Mouse (Mus musculus) CH12.LX (cell line): ENCODE results near the gene Utp14a.

Source experiments
- CTCF ChIP-seq, 2 experiments: IDR thresholded peaks in 1 of 2; conservative IDR thresholded peaks in 1 of 2; 2 replicates each; pipeline ENCODE4 v1.5.1; 2011 to 2012; ENCODE audit warnings: low read depth in 2 of 2, low read length in 2 of 2, improper control_type of control experiment in 1 of 2, inconsistent platforms in 1 of 2, mild to moderate bottlenecking in 1 of 2, moderate library complexity in 1 of 2
- ELF1 ChIP-seq: IDR thresholded peaks from 2 replicates; pipeline ENCODE4 v1.6.1; 2014; ENCODE audit warnings: low read depth, mild to moderate bottlenecking, inconsistent platforms, low read length, improper control_type of control experiment
- EP300 ChIP-seq: IDR thresholded peaks from 2 replicates; pipeline ENCODE4 v1.6.1; 2011; ENCODE audit warnings: low read length, improper control_type of control experiment
- ETS1 ChIP-seq: conservative IDR thresholded peaks from 2 replicates; pipeline ENCODE4 v1.6.1; 2012; ENCODE audit warnings: low read depth, mild to moderate bottlenecking, inconsistent platforms, low read length, improper control_type of control experiment, moderate library complexity
- NELFE ChIP-seq: IDR thresholded peaks from 2 replicates; pipeline ENCODE4 v1.6.1; 2011; ENCODE audit warnings: low read depth, low read length, improper control_type of control experiment
- PAX5 ChIP-seq: IDR thresholded peaks from 2 replicates; pipeline ENCODE4 v1.6.1; 2012; ENCODE audit warnings: low read length, inconsistent platforms, mixed read lengths
- POLR2A ChIP-seq: IDR thresholded peaks from 2 replicates; pipeline ENCODE4 v1.6.1; 2011; ENCODE audit warnings: low read depth, mild to moderate bottlenecking, improper control_type of control experiment, low read length
- RCOR1 ChIP-seq: conservative IDR thresholded peaks from 2 replicates; pipeline ENCODE4 v1.6.1; 2012; ENCODE audit warnings: low read depth, mild to moderate bottlenecking, inconsistent platforms, low read length, improper control_type of control experiment
- SIN3A ChIP-seq: IDR thresholded peaks from 2 replicates; pipeline ENCODE4 v1.6.1; 2012; ENCODE audit warnings: low read length, improper control_type of control experiment, inconsistent platforms
- ZC3H11A ChIP-seq: IDR thresholded peaks from 2 replicates; pipeline ENCODE4 v1.6.1; 2012; ENCODE audit warnings: low read depth, mild to moderate bottlenecking, inconsistent platforms, low read length, improper control_type of control experiment

DNA sequence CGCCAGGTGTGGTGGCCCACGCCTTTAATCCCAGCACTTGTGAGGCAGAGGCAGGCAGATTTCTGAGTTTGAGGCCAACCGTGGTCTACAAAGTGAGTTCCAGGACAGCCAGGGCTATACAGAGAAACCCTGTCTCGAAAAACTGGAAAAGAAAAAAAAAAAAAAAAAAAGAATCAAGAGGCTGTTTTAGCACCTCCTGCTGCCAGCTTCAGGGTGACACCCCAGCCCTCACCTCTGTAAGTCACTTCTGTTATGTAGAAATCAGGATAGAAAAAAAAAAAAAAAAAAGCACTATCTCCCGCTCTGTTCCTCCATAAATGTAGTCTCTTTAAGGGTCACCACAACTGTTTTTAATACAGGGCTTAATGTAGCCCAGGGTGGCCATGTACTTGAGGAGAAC lies 37.2 kb upstream of the Utp14a start:
- TF ChIP-seq ELF1 (no peak), EP300 (no peak), PAX5 (no peak), NELFE (no peak), POLR2A (no peak), ETS1 (no peak), SIN3A (no peak), RCOR1 (no peak), CTCF (conservative IDR thresholded peaks at IDR 0.05 in 1 of 2, IDR thresholded peaks at IDR 0.05 in 1 of 2; ENCODE audit: low read depth in 2 of 2, low read length in 2 of 2) (no peak), ZC3H11A (no peak)
